Mouse (Mus musculus) intestine, embryonic 14.5 days (tissue): Measurements from ENCODE around the gene Mterf1a. TPM values are rescaled to one million over a fixed set of nuclear protein-coding genes. Genes with fewer than 3 reads are reported as not detected.
A peak's percentile ranks its signal among the peaks of the same experiment; 100 is the strongest.
"Not testable (repeated sequence)": the region's sequence is repeated elsewhere in the genome, so short reads cannot be mapped to it uniquely, and the experiment has no call there.

Experiments used
- ATAC-seq: fragments of 200-750 bp; cut with Nextera tagmentation; replicated peaks from 2 replicates; pipeline ENCODE4 v1.8.0; 2017; ENCODE audit warnings: low read depth, moderate number of reproducible peaks, moderate TSS enrichment, moderate library complexity; ENCODE audit not compliant: low FRiP score, low TSS enrichment
- DNase-seq: peaks from one replicate; pipeline ENCODE4 v3.0.0-alpha.2; 2018; ENCODE audit warnings: low spot score
- H3K27ac ChIP-seq: fragments of 300-500 bp; sonication (generic); 2 replicates; pipeline ENCODE4 v1.5.1; 2014; ENCODE audit warnings: low read depth, mild to moderate bottlenecking, control low read depth
- H3K27me3 ChIP-seq: fragments of 300-500 bp; sonication (generic); replicated peaks from 2 replicates; pipeline ENCODE4 v1.6.1; 2014; ENCODE audit warnings: low read length, control low read depth; ENCODE audit not compliant: control insufficient read depth, insufficient read depth
- H3K36me3 ChIP-seq: fragments of 300-500 bp; sonication (generic); 2 replicates; pipeline ENCODE4 v1.6.1; 2014; ENCODE audit warnings: low read length, control low read depth; ENCODE audit not compliant: control insufficient read depth, insufficient read depth
- H3K4me1 ChIP-seq: fragments of 300-500 bp; sonication (generic); replicated peaks from 2 replicates; pipeline ENCODE4 v1.6.1; 2014; ENCODE audit warnings: low read length, control low read depth, mixed read lengths; ENCODE audit not compliant: control insufficient read depth, insufficient read depth
- H3K4me2 ChIP-seq: fragments of 300-500 bp; sonication (generic); 2 replicates; pipeline ENCODE4 v1.6.1; 2014; ENCODE audit warnings: low read length
- H3K4me3 ChIP-seq: fragments of 300-500 bp; sonication (generic); 2 replicates; pipeline ENCODE4 v1.5.1; 2014; ENCODE audit warnings: low read depth, low read length, control low read depth, mixed read lengths
- H3K9ac ChIP-seq: fragments of 300-500 bp; sonication (generic); 2 replicates; pipeline ENCODE4 v1.6.1; 2014; ENCODE audit warnings: mild to moderate bottlenecking, low read length
- H3K9me3 ChIP-seq: fragments of 300-500 bp; sonication (generic); 2 replicates; pipeline ENCODE4 v1.6.1; 2016; ENCODE audit warnings: low read length, control low read depth; ENCODE audit not compliant: control insufficient read depth
- WGBS: fragments of 180-500 bp; shearing (Covaris S2); extraction: QIAGEN DNeasy Blood & Tissue Kit; methylation state at CpG from one replicate; pipeline ENCODE4 v1.1.7; 2014; 5-methylcytosine and 5-hydroxymethylcytosine counted together
- polyA plus RNA-seq: library from polyadenylated mRNA; unstranded; fragments of >200 nt; fragmentation: Nextera tagmentation; extraction: Ambion mirVana; gene quantifications from 2 replicates; pipeline ENCODE4 v1.2.1, GENCODE M21; 2014

The Mterf1a gene
- polyA plus RNA-seq, 1 experiment from 2014 or later = 7.8 TPM

- H3K27ac ChIP-seq = no peak overlapping the region
- no peak overlapping the region for H3K4me3 ChIP-seq
- DNase-seq (no peak), ATAC-seq (no peak)
- no peak overlapping the region for H3K9ac ChIP-seq
- H3K36me3 ChIP-seq = no peaks in the 10 kb centered on the region
- H3K4me2 ChIP-seq = no peak overlapping the region
- peaks cover 9% of the 10 kb centered on the region for H3K4me1 ChIP-seq
- WGBS = 88% methylated on average over 3 of the region's 3 CpGs
- no peaks in the 10 kb centered on the region for H3K9me3 ChIP-seq
- H3K27me3 ChIP-seq = no peaks in the 10 kb centered on the region
Measured at GRCm38 (mm10) chr5:3931636-3932035, 37.9 kb upstream of the Mterf1a start.

DNA sequence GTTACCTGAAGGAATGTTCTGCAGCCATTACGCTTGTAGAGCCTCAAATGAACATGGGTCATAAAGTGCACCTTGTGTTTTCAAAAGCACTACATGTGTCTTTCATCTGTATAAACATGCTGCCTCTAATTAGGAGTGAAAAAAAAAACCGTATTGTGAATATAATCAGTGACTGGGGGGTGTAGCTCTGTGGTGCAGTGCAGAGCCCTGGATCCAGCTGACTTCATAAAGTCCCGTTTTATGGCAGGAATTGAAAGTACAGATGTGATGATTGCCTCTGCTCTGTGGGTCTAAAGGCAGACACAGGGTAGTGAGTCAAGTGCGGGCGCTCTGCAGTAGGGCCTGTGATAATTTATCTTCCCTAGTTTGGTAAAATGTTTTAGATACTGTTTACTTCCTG lies 37.0 kb upstream of the Mterf1a start:
- H3K27ac ChIP-seq = no peak overlapping the region
- no peak overlapping the region for H3K9ac ChIP-seq
- DNase-seq (no peak), ATAC-seq (no peak)
- 62% methylated on average over 5 of the region's 5 CpGs for WGBS
- no peaks in the 10 kb centered on the region for H3K27me3 ChIP-seq
- no peak overlapping the region for H3K4me2 ChIP-seq
- no peak overlapping the region for H3K4me3 ChIP-seq
- no peaks in the 10 kb centered on the region for H3K9me3 ChIP-seq
- H3K36me3 ChIP-seq = no peaks in the 10 kb centered on the region
- H3K4me1 ChIP-seq = peaks cover 9% of the 10 kb centered on the region

GRCm38 (mm10) chr5:3928690-3929046 lies 34.9 kb upstream of the Mterf1a start:
- ATAC-seq = peak; percentile 26
- Histone ChIP-seq H3K9me3 (no peaks in the 10 kb centered on the region), H3K27me3 (no peaks in the 10 kb centered on the region), H3K9ac (peak overlapping the region; percentile 95), H3K36me3 (no peaks in the 10 kb centered on the region), H3K4me3 (peak overlapping the region; percentile 88), H3K4me2 (peak overlapping the region; percentile 77), H3K27ac (peak overlapping the region; percentile 90), H3K4me1 (peaks cover 9% of the 10 kb centered on the region)
- peak; percentile 75 for DNase-seq
- WGBS = under 1% methylated on average over 12 of the region's 12 CpGs

DNA sequence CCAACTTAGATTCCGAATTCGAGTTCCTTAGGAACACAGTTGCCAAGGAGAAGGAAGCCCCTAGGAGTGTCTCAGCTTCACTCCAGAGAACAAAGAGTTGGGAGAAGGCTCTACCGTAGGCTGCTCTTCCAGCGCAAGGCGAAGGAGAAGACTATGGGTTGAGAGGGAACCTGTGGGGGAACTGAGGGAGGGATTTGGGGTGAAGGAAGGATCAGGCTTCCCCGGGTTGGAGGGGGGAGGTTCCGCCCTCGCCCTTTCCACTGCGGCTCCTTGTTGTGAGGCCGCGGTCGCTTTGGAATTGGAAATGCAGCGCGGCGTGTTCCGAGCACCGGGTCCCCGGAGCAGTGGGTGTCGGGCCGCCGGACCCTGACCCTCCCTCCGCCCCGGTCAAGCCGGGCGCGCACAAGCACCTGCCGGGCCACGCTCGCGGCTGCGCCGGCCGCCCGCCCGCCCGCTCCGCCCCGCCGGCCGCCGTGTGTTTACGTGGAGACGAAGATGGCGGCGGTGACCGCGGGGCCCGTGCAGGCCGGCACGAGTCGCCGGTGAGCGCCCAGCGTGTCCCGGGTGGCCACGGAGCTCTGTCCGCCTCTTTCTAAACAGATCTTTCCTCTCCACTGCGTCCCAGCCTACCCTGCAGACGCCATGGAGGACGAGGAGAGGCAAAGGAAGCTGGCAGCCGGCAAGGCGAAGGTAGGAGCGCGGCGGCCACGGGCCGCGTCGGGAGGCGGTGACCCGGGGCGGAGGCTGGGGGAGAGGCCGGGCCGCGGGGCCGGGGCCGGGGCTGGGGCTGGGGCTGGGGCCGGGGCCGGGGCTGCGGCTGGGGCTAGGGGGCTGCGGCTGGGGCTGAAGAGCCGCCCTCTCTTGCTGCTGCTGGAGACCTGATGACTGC lies 34.3 kb upstream of the Mterf1a start, which contains the start of gene Akap9:
Gene Akap9 (plus strand): TSS at position 254 of the 889 bp plus-strand sequence.
- Histone ChIP-seq H3K27ac (peak within 1 kb of the TSS; percentile 90), H3K4me2 (peak within 1 kb of the TSS; percentile 77), H3K4me1 (peaks cover 9% of the 10 kb centered on the region), H3K4me3 (peak within 1 kb of the TSS; percentile 88), H3K9ac (peak within 1 kb of the TSS; percentile 95), H3K27me3 (no peaks in the 10 kb centered on the region), H3K9me3 (no peaks in the 10 kb centered on the region), H3K36me3 (no peaks in the 10 kb centered on the region)
- peak; percentile 91 for DNase-seq
- under 1% methylated on average over 56 of the region's 82 CpGs for WGBS
- ATAC-seq = peak; percentile 87

DNA sequence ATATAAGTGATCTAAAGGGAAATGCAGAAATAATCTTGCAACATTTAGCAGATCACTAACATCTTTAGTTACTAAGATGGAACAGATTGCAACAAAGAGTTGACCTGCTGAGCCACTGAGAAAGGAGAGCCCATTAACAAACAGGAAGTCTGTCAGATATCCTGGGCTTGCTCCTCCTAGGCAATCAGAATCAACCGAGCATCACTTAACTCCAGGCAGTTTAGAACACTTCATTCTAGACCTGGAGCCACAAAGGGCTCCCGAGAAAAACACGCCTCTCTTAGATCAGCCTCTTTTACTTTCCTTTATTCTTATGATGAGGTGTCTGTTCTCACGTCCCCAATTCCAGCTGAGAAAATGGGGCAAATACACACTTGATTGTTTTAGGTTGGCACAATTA lies 32.9 kb upstream of the Mterf1a start:
- Histone ChIP-seq H3K9ac (no peak overlapping the region), H3K27ac (no peak overlapping the region), H3K27me3 (no peaks in the 10 kb centered on the region), H3K9me3 (no peaks in the 10 kb centered on the region), H3K4me3 (no peak overlapping the region), H3K4me1 (peaks cover 9% of the 10 kb centered on the region), H3K36me3 (no peaks in the 10 kb centered on the region), H3K4me2 (no peak overlapping the region)
- DNase-seq (no peak), ATAC-seq (no peak)
- 52% methylated on average over 4 of the region's 4 CpGs for WGBS

DNA sequence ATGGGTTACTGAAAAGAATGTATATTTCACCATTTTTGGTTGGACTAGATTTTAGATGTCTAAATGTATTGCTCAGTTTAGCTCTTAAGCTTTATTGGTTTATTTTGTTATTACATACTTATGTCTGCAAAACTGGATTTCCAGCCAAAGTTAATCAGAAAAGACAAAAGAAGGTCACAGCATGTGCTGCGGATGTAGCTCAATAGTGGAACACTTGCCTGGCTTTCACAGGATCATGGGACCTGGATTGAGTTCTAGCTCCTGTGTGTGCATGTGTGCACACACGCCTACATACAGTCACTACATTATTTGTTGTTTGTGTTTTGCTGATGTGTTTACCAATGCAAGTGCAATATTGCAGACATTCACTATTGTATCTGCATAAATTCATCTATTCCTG lies 28.6 kb upstream of the Mterf1a start:
- ATAC-seq = no peak
- no peaks in the 10 kb centered on the region for H3K9me3 ChIP-seq
- DNase-seq = no peak
- WGBS = 86% methylated on average over 2 of the region's 2 CpGs
- H3K4me3 ChIP-seq = no peak overlapping the region
- H3K4me1 ChIP-seq = no peaks in the 10 kb centered on the region; the same call in 1 of the 2 replicates
- H3K4me2 ChIP-seq = no peak overlapping the region
- H3K27ac ChIP-seq = no peak overlapping the region
- H3K9ac ChIP-seq = no peak overlapping the region
- H3K36me3 ChIP-seq = no peaks in the 10 kb centered on the region
- no peaks in the 10 kb centered on the region for H3K27me3 ChIP-seq

GRCm38 (mm10) chr5:3905471-3905870 lies 11.7 kb upstream of the Mterf1a start:
- Histone ChIP-seq H3K27me3 (no peaks in the 10 kb centered on the region), H3K4me3 (no peak overlapping the region), H3K9ac (no peak overlapping the region), H3K27ac (no peak overlapping the region), H3K4me1 (no peaks in the 10 kb centered on the region), H3K9me3 (no peaks in the 10 kb centered on the region), H3K36me3 (no peaks in the 10 kb centered on the region), H3K4me2 (no peak overlapping the region)
- no peak for ATAC-seq
- DNase-seq = no peak
- 64% methylated on average over 2 of the region's 2 CpGs for WGBS

DNA sequence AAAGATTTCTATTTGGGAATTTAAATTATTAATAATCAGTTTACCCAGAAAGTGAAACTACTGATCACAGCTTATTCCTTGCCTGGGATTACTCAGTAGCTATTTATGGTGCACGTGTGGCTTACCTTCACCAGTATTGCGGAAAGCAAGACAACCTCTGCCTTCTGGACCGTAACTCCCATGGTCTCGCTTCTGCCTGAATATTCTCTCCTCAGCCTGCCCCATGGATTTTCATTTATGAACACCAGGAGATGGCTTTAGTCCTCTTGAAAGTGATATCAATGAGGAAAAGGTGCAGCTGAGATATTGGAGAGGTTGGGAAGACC lies 524 bp upstream of the Mterf1a start:
- ATAC-seq, H3K27ac ChIP-seq, H3K36me3 ChIP-seq, H3K4me1 ChIP-seq, H3K9me3 ChIP-seq, H3K9ac ChIP-seq, H3K27me3 ChIP-seq: not testable (repeated sequence)
- DNase-seq = peak; percentile 52
- H3K4me3 ChIP-seq = peak overlapping the region; percentile 10; the same call in 1 of the 2 replicates
- WGBS = 91% methylated on average over 4 of the region's 4 CpGs
- peak overlapping the region; percentile 6; the same call in 1 of the 2 replicates for H3K4me2 ChIP-seq

GRCm38 (mm10) chr5:3889201-3889600 lies 4.5 kb downstream of the Mterf1a start:
- no peak for ATAC-seq
- no peak overlapping the region for H3K9ac ChIP-seq
- no peak overlapping the region for H3K4me3 ChIP-seq
- no peaks in the 10 kb centered on the region for H3K36me3 ChIP-seq
- H3K27me3 ChIP-seq = no peaks in the 10 kb centered on the region
- H3K4me1 ChIP-seq = no peaks in the 10 kb centered on the region
- H3K4me2 ChIP-seq = no peak overlapping the region
- DNase-seq = no peak
- no peak overlapping the region for H3K27ac ChIP-seq
- no peaks in the 10 kb centered on the region for H3K9me3 ChIP-seq
